Mouse (Mus musculus): Measurements from ENCODE around the gene Tspan5. TPM values are rescaled to one million over a fixed set of nuclear protein-coding genes. Genes with fewer than 3 reads are reported as not detected.
A peak's percentile ranks its signal among the peaks of the same experiment; 100 is the strongest.

Tspan5 gene
- total and polyA plus RNA-seq, 2 experiments from 2014 or later: 7.7 to 25.4 TPM

DNA sequence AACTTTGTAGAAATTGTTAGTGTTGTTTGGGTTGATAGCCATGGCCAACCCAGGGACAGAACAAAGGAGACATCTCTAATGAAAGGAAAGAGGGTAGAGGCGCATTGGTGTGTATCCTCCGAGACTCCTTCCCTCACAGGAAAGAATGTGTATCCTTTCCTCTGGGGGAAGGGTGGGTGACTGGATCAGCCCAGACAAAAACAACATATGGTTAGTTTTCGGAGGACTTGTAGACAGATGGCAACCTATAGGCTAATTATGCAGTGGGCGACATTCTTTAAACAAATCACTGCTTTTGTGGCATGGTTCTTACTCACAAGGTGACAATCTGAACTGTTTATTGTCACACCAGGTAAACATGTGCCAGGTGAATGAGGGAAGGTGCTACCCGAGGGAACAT, 72.5 kb downstream of the Tspan5 start:
- no peak for TF ChIP-seq EP300 (IDR thresholded peaks at IDR 0.05; ENCODE audit: low read depth)
- TF ChIP-seq CTCF (IDR thresholded peaks at IDR 0.05; ENCODE audit: low read depth): no peak
- no peak for ATAC-seq (ENCODE audit: insufficient read depth, low read depth)
- 60% methylated on average over 5 of the region's 5 CpGs for WGBS

DNA sequence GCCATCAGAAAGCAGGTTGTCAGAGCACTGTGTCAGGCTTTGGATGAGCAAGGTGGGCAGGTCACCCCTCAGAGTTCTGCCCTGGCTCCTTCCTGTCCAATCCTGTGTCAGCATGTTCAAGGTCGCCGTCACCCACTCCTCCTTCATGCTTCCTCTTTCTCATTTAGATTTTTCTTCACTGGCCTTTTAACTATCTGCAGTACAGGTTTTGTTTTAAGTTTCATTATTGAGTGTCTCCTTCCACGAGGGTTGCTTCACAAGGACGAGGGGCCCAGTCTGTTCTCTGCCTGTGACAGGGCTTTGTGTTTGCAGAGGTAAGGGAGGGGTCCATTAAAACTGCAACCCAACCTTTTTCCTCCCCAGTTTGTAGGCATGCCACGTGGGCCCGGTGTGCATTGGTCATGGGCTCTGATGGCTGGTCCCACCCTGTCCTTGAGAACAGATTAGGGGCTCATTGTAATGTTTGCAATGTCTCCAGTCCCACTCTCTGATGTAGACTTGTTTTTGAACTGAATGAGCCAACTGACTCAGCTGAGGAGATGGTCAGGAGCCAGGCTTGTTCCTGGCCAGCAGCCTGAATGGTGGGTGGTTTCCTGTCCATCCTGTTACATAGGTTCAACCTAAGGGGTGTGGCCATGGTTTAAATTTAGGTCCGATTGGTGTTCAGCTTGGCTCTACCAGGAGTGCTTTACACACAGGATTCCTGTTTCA, 73.3 kb downstream of the Tspan5 start:
- no peaks in the 10 kb centered on the region for H3K36me3 ChIP-seq (replicated peaks; ENCODE audit: control insufficient read depth, insufficient read depth, low read length)
- no peak overlapping the region for H3K4me2 ChIP-seq (ENCODE audit: low read depth, low read length)
- no peak overlapping the region for H3K9ac ChIP-seq (replicated peaks; ENCODE audit: low read depth, low read length)
- WGBS: 61% methylated on average over 7 of the region's 7 CpGs
- DNase-seq (ENCODE audit: low spot score) (peak; percentile 29), ATAC-seq (ENCODE audit: insufficient read depth, low read depth) (peak; percentile 70)
- no peaks in the 10 kb centered on the region for H3K9me3 ChIP-seq (replicated peaks; ENCODE audit: control insufficient read depth, low read length)
- no peak overlapping the region for H3K4me3 ChIP-seq (ENCODE audit: low read depth, low read length)
- TF ChIP-seq CTCF (IDR thresholded peaks at IDR 0.05; ENCODE audit: low read depth) (no peak), EP300 (IDR thresholded peaks at IDR 0.05; ENCODE audit: low read depth) (no peak)
- peaks cover 6% of the 10 kb centered on the region; the same call in 1 of the 2 replicates for H3K4me1 ChIP-seq (ENCODE audit: control insufficient read depth, insufficient read depth)
- no peaks in the 10 kb centered on the region for H3K27me3 ChIP-seq (ENCODE audit: control insufficient read depth, insufficient read depth, low read length)
- H3K27ac ChIP-seq (ENCODE audit: low read depth): peak overlapping the region; percentile 51

More for the DNA sequence above, 72.5 kb downstream of the Tspan5 start:
- no peak overlapping the region for H3K4me2 ChIP-seq (ENCODE audit: low read depth, low read length)
- no peak for DNase-seq (ENCODE audit: low spot score)
- H3K4me3 ChIP-seq (ENCODE audit: low read depth, low read length): no peak overlapping the region
- peaks cover 10% of the 10 kb centered on the region; the same call in 1 of the 2 replicates for H3K4me1 ChIP-seq (ENCODE audit: control insufficient read depth, insufficient read depth)
- H3K36me3 ChIP-seq (replicated peaks; ENCODE audit: control insufficient read depth, insufficient read depth, low read length): no peaks in the 10 kb centered on the region
- H3K9ac ChIP-seq (replicated peaks; ENCODE audit: low read depth, low read length): no peak overlapping the region
- H3K27me3 ChIP-seq (ENCODE audit: control insufficient read depth, insufficient read depth, low read length): no peaks in the 10 kb centered on the region
- no peak overlapping the region for H3K27ac ChIP-seq (ENCODE audit: low read depth)
- no peaks in the 10 kb centered on the region for H3K9me3 ChIP-seq (replicated peaks; ENCODE audit: control insufficient read depth, low read length)

DNA sequence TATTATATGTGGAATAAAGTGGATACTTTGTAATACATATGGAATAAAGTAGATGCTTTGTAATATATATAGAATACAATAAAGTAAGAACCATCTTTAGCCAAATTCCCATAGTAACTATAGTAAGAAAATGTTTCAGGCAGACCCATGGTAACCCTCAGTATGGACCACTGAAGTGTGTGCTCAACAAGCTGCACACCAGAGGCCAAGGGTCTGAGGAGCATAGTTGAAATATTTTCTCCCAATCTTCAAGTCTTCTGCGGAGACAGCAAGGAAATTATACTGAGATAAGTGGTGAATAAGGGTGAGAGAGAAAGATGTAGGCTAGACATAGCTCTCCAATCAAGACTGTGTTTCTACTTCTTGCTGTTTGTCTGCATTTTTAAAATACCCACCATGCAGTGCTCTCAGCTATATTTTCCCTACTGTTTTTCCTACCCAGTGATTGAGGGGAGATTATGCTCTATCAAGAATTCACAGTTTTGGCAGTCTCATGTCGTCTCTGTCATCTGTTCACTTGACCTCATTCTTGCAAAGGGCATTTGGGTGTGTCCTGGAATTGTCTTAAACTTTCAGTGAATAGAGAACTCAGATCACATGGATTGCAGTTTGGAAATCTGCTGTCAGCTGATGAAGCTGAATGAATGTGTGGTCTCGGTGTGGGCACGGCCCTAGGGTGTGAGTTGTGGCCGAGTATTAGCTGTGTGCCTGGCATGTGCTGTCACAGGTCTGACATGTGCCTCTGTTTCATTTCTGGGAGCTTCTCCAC, 75.1 kb downstream of the Tspan5 start:
- 38% methylated on average over 5 of the region's 5 CpGs for WGBS
- H3K27me3 ChIP-seq (ENCODE audit: control insufficient read depth, insufficient read depth, low read length): no peaks in the 10 kb centered on the region
- DNase-seq (ENCODE audit: low spot score) (no peak), ATAC-seq (ENCODE audit: insufficient read depth, low read depth) (no peak)
- H3K9ac ChIP-seq (replicated peaks; ENCODE audit: low read depth, low read length): no peak overlapping the region
- no peak overlapping the region for H3K27ac ChIP-seq (ENCODE audit: low read depth)
- no peak overlapping the region for H3K4me3 ChIP-seq (ENCODE audit: low read depth, low read length)
- TF ChIP-seq EP300 (IDR thresholded peaks at IDR 0.05; ENCODE audit: low read depth) (no peak), CTCF (IDR thresholded peaks at IDR 0.05; ENCODE audit: low read depth) (no peak)
- H3K4me2 ChIP-seq (ENCODE audit: low read depth, low read length): no peak overlapping the region
- H3K4me1 ChIP-seq (ENCODE audit: control insufficient read depth, insufficient read depth): peaks cover 6% of the 10 kb centered on the region; the same call in 1 of the 2 replicates
- H3K36me3 ChIP-seq (replicated peaks; ENCODE audit: control insufficient read depth, insufficient read depth, low read length): no peaks in the 10 kb centered on the region
- H3K9me3 ChIP-seq (replicated peaks; ENCODE audit: control insufficient read depth, low read length): no peaks in the 10 kb centered on the region

DNA sequence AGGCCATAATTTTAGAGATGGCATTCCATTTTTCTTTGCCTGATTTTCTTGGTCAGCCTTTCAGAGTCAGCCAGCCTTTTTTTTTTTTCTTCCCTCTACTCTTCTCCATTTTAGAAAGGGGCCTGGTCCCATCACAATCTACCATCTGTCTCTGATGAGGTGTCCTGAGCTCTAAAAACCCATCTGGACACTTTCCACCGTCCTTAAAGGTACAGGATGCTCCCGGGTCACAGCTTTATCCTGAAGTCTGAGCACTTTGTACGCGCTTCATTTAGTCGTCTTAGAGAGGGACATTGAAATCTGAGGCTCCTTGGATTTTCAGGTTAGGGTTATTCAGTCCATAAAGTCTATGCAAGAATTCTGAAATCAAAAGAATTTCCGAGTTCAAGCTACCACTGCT, 77.9 kb downstream of the Tspan5 start:
- H3K4me1 ChIP-seq (ENCODE audit: control insufficient read depth, insufficient read depth): peaks cover 6% of the 10 kb centered on the region; the same call in 1 of the 2 replicates
- no peaks in the 10 kb centered on the region for H3K9me3 ChIP-seq (replicated peaks; ENCODE audit: control insufficient read depth, low read length)
- DNase-seq (ENCODE audit: low spot score): no peak

DNA sequence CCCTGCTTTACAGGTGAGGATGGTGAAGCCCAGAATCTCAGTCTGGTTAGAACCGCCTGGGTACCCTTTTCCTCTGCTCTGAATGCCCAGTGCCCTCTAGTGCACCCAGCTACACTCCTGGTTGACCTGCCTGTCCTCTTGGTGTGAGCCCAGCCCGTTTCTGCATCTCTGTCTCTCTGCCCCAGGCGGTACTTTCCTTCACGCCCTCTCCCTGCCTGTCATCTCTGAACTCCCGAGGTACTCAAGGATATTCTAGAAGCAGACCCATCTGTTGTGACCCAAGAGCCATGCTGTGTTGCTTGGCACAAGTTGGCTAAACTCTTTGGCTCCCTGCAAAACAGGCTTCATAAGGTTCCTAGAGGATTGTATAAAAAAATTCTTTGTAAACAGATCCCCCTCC, 78.3 kb downstream of the Tspan5 start:
- Histone ChIP-seq H3K4me2 (ENCODE audit: low read depth, low read length) (no peak overlapping the region), H3K27me3 (ENCODE audit: control insufficient read depth, insufficient read depth, low read length) (no peaks in the 10 kb centered on the region), H3K36me3 (replicated peaks; ENCODE audit: control insufficient read depth, insufficient read depth, low read length) (no peaks in the 10 kb centered on the region), H3K9me3 (replicated peaks; ENCODE audit: control insufficient read depth, low read length) (no peaks in the 10 kb centered on the region), H3K27ac (ENCODE audit: low read depth) (no peak overlapping the region), H3K9ac (replicated peaks; ENCODE audit: low read depth, low read length) (no peak overlapping the region), H3K4me1 (ENCODE audit: control insufficient read depth, insufficient read depth) (peaks cover 6% of the 10 kb centered on the region; the same call in 1 of the 2 replicates), H3K4me3 (ENCODE audit: low read depth, low read length) (no peak overlapping the region)
- ATAC-seq (ENCODE audit: insufficient read depth, low read depth) (no peak), DNase-seq (ENCODE audit: low spot score) (no peak)
- no peak for TF ChIP-seq EP300 (IDR thresholded peaks at IDR 0.05; ENCODE audit: low read depth)
- no peak for TF ChIP-seq CTCF (IDR thresholded peaks at IDR 0.05; ENCODE audit: low read depth)
- WGBS: 78% methylated on average over 5 of the region's 5 CpGs

More for the DNA sequence above, 77.9 kb downstream of the Tspan5 start:
- Histone ChIP-seq H3K4me3 (ENCODE audit: low read depth, low read length) (no peak overlapping the region), H3K27ac (ENCODE audit: low read depth) (no peak overlapping the region), H3K9ac (replicated peaks; ENCODE audit: low read depth, low read length) (no peak overlapping the region), H3K36me3 (replicated peaks; ENCODE audit: control insufficient read depth, insufficient read depth, low read length) (no peaks in the 10 kb centered on the region), H3K4me2 (ENCODE audit: low read depth, low read length) (no peak overlapping the region), H3K27me3 (ENCODE audit: control insufficient read depth, insufficient read depth, low read length) (no peaks in the 10 kb centered on the region)
- WGBS: 85% methylated on average over 6 of the region's 6 CpGs
- no peak for TF ChIP-seq CTCF (IDR thresholded peaks at IDR 0.05; ENCODE audit: low read depth)
- no peak for TF ChIP-seq EP300 (IDR thresholded peaks at IDR 0.05; ENCODE audit: low read depth)
- ATAC-seq (ENCODE audit: insufficient read depth, low read depth): no peak
